Mouse (Mus musculus): ENCODE measurements at regions not wholly inside any gene's neighbourhood (a gene's known extent, or its start where the extent isn't known, plus 50 kb on each side); places are given as distances from the start of the nearest gene placed in this dataset.

DNA sequence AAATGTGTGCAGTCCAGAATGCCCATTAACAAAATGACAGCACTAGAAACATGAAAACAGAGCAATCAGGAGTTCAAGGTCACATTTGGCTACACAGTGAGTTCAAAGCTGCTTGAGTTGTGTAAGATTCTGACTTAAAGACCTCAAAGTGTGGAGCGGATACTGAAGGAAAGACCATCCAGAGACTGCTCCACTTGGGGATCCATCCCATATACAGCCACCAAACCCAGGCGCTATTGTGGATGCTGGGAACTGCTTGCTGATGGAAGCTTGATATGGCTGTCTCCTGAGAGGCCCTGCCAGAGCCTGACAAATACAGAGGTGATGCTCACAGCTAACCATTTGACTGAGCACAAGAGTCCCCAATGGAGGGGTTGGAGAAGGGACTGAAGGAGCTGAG lies 98.1 kb upstream of the C1qtnf7 start:
- DNase-seq, result no peak
- intact Hi-C loops (cut with DNase I), result no loop called here

DNA sequence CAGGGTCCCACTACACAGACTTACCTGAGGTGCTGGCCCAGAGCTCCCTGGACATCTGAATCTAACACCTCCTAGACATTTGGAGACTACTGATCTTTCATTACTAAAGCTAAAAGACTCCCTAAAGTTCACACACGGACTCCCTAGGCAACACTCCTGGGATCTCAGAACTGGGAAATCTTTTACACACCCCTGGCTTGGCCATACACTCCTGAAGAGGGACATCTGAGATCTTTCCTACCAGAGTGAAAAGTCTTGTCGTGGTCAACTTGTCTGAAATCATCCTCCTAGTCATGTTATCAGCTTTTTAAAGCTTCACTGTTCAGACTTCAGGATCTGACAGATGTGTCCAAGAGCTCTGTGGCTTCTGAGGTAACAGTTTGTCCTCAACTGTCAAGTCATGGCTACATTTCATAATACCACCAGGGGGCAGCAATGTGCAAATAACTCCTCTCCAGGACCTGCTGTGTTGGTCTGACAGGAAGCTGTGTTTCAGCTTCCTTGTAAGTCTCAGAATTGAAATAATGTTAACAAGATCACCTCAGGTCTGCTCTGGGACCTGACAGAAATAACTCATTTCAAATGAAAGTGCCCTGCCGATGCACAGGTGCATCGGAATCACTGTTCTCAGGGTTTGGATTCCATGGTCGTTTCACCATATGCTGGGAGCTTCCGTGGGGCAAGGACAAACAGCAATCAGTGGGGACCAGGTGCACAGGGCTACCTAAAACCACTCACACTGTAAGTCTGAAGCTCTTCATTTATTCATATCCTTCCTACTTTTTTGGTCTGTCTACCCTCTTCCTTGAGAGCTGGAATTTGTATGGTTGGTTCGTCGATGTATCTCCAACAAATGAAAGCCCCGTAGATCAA lies 92.3 kb upstream of the C1qtnf7 start:
- intact Hi-C loops (cut with DNase I), result loop anchor here (1.0 to 5.0 kb wide), 2 partner anchors 154 to 211 kb away; no protein-coding TSS in a partner anchor
- peak; percentile 83 to 88 for DNase-seq

DNA sequence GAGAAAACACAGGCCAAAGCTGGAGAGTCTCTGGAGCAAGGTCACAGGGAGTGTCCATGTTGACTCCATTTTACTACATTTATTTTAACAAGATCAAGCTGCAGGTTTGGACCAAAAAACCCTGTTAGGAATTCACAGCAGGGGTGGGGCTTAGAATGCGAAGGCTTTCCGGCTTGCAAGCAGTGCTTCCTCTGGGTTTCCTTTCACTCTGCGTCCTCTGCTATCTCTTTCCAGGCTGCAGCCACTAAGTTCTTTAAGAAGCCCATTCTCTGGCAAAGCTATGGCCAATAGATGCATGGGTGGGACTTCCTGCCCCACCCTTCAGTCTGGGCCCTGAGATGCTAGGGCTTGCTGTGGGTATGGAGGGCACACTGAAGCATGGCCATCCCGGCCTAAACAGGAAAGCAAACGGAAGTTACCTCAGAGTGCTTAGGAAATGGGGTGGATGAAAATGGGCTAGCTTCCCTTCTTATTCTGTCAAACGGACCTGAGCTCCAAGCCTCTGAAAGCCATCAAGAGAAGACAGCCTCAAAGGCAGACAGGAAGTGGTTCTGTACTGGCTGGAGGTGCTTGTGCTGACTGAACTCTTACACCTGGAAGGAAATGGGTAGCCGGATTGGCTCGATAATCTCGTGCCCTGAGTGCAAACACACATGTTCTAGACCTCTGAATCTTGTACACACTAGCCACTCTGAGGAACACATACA lies 90.6 kb upstream of the C1qtnf7 start:
- DNase-seq, result no peak
- intact Hi-C loops (cut with DNase I), result loop anchor here (5.0 kb wide), 1 partner anchor 153 kb away; no protein-coding TSS in a partner anchor

DNA sequence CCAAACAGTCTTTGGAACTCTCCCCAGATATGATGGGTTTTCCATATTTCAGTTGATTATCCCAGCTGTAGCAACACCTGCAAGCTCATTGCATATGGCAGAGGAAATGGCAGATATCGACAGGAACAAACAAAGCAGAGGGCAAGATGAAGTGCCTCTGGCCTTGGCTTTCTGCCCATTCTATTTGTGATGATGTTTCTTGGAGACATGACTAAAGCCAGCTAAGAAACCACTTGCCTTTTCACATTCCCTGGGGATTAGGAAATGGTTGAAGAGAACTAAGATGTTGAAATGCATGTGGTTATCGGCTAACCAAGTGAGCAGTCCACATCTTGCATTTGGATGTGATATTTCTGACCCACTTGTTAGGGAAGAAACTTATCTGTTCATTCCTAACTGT lies 82.0 kb upstream of the C1qtnf7 start:
- intact Hi-C loops (cut with DNase I), result no loop called here
- DNase-seq, result no peak

DNA sequence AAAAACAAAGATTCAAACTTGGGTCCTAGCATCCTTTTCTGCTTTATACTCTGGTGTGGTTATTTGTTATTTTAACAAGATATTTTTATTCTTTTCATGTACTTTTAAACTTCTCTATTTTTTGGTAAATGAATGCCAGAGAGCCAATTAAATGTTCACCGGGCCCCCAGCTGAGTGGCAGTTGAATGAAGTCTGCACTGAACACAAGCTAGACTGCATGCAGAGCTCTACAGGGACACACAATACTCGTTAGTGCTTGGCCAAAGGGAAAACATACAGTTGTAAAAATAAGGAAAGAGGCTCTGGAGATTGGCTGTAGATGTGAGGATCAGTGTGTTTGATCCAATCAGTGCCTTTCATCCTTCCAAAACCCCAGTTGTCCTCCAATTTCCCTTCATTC lies 76.1 kb upstream of the C1qtnf7 start:
- intact Hi-C loops (cut with DNase I), result no loop called here
- no peak for DNase-seq

DNA sequence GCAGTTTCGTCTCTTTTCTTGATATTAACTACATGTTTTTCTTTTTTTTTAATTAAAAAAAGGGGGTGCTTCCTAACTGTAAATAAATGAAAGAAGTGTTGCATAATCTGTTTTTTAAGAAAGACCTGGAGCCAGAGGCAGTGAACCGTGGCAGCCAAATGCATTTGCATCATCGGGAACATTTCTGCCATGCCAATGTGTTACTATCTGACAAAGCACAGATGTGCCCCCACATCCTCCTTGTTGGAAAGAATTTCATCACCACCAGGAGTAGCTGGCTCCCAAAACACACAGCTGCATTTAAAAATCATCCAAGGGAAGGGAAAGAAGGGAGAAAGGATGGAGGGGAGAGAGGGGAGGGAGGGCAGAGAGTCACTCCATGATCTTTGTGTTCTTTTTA lies 74.0 kb upstream of the C1qtnf7 start:
- intact Hi-C loops (cut with DNase I), result no loop called here
- DNase-seq, result peak; percentile 43 to 54

DNA sequence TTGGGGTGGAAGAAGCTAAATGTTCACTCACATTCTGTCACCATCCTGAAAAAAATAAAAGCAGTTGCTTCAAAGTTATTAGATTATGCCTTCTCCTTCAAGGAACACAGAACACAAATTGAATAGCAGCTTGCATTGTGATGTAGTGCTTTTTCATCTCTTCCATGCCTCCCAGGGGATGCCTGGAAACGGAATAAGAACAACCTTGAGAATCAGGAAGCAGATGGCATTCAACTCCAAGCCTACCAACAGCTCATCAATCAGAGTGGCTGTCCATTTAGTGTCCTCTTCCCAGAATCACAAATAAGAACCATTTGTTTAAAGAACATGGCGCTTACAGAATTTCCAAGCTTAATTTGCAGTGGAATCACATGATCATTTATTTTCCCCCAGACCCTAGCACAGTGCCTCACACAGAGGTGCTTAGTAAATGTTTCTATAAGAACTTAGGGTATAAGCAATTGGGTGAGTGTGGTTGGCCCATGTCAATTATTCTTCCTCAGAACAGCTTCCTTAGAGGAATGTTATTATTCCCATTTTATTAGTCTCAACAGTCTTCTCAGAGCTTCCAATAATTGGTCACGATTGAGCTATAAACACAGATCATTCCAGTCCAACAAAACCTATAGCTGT lies 70.6 kb upstream of the C1qtnf7 start:
- DNase-seq, result no peak
- intact Hi-C loops (cut with DNase I), result no loop called here

DNA sequence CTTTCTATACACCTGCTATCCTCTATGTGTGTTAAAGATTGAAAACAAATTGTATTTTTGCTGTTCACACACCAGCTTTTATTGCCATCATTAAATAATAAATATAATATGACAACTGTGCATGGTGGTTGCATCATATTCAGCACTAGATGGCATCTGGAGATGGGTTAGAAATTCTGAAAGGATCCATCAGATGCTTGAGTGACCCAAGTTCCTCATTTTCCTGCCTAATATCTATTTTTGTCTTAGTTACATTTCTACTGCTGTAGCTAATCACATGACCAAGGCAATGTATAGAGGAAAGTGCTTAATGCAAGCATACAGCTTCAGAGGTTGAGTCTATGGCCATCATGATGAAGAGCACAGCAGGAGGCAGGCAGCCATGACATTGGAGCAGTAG lies 69.7 kb upstream of the C1qtnf7 start:
- intact Hi-C loops (cut with DNase I), result no loop called here

DNA sequence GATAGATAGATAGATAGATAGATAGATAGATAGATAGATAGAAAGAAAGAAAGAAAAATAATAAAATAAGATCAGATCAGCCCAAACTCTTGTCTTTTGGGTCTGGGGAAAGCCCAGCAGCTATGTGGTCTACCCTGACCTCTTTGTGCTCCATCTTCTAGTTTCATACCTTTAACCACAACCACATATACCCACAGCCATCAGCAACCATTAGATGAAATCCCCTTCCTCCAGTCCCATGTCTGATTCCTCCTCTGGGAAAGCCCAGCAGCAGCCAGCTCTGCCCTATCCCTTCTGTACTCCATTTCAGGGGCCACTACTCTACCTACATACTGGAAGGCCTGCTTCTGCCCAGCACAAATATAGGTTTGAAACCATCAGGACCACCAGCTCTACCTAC lies 69.0 kb upstream of the C1qtnf7 start:
- no peak for DNase-seq
- intact Hi-C loops (cut with DNase I), result no loop called here

More for the DNA sequence above, 69.7 kb upstream of the C1qtnf7 start:
- no peak for DNase-seq

DNA sequence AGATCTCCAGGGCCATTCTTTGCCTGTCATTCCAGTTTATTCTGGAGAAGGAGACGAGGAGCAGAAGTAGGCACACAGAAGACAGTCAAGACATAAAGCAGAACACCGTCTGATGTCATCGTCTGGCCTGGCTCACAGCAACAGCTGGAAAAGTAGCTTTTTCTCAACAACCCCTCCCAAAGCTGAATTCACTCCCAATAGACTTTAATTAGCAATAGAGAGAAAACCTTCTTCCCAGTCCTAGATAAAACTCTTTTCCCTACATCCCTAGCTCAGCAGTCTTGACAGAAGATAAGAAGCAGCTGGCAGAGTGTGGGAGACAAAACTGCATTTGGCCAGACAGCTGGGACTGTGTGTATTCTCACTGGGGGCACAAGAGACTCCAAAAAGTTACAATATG lies 59.3 kb upstream of the C1qtnf7 start:
- intact Hi-C loops (cut with DNase I), result no loop called here
- DNase-seq, result peak; percentile 77 to 83

DNA sequence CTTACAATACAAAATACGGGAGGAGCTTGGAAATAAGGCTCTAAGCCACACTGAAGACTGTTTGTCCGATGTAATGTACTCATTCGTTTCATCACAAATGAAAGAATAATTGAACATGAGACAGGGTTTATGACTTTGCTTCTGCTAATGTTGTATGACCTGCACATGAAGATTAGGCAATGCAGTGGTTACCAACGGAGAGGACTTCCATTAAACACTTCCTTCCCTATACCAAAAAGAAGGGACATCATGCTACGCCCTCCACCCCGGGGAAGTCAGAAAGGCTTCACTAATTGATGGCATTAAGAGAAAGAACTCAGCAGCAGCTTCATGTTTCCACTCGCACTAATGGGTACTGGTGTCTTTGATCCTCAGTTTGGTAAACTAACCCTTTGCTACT lies 57.6 kb upstream of the C1qtnf7 start:
- intact Hi-C loops (cut with DNase I), result no loop called here
- DNase-seq, result no peak

DNA sequence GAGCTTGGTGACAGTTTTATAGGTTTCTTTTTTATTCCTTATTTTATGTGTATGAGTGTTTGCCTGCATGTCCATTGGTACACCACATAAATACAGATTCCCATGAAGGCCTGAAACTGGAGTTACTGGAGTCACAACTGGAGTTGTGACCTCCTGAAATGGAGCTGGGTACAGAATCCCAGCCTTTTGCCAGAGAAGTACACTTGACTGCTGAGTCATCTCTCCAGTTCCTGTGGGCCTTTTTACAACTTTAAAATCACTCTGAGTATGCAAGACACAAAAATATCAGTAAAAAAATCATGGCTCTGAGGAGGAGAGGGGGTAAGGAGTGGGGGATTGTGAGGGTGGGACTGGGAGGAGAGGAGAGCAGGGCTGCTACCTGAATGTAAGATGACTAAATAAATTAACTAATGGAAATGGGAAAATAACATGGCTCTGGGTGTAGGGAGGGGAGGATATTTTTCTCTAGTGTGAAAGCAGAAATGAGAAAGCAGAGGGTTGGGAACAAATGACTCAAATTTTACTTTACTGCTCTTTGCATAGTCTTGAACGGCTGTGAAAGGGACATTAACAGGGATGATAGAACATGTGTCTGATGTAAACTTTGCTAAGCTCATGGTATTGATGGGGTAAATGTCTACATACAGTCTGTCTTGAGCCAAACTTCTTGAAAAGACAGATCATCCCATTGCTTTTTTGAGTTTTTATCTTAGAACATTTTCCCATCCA lies 53.2 kb upstream of the C1qtnf7 start:
- intact Hi-C loops (cut with DNase I), result no loop called here
- no peak for DNase-seq
